Mouse (Mus musculus): Measurements from ENCODE around the gene Zdhhc7.

- no peak for TF ChIP-seq CTCF (IDR thresholded peaks at IDR 0.05; ENCODE audit: borderline replicate concordance, insufficient read depth, low read length)
- TF ChIP-seq POLR2A (IDR thresholded peaks at IDR 0.05; ENCODE audit: low read depth, low read length): no peak
Measured at GRCm38 (mm10) chr8:120036111-120036510, 65.2 kb downstream of the Zdhhc7 start.
